Mouse (Mus musculus): Measurements from ENCODE around the gene Blzf1.

The Blzf1 gene

GRCm38 (mm10) chr1:164296473-164296872 lies 10.8 kb downstream of the Blzf1 start:
- DNase-seq (ENCODE audit: extremely low read depth, low read depth, low spot score) = no peak

- no peak for DNase-seq (ENCODE audit: extremely low read depth, low read depth, low spot score)
These were observed 13.2 kb downstream of the Blzf1 start for GRCm38 (mm10) chr1:164294071-164294470.

GRCm38 (mm10) chr1:164292040-164292439 lies 15.2 kb downstream of the Blzf1 start:
- DNase-seq (ENCODE audit: extremely low read depth, low read depth, low spot score) = no peak

GRCm38 (mm10) chr1:164287406-164287805 lies 19.9 kb downstream of the Blzf1 start:
- no peak for DNase-seq (ENCODE audit: extremely low read depth, low read depth, low spot score)

GRCm38 (mm10) chr1:164284007-164284406 lies 23.3 kb downstream of the Blzf1 start:
- no peak for DNase-seq (ENCODE audit: extremely low read depth, low read depth, low spot score)

GRCm38 (mm10) chr1:164279332-164279731 lies 28.0 kb downstream of the Blzf1 start:
- no peak for DNase-seq (ENCODE audit: extremely low read depth, low read depth, low spot score)

- no peak for DNase-seq (ENCODE audit: extremely low read depth, low read depth, low spot score)
These were observed 30.7 kb downstream of the Blzf1 start for GRCm38 (mm10) chr1:164276552-164276951.

- DNase-seq (ENCODE audit: extremely low read depth, low read depth, low spot score) = peak; percentile 26
These were observed 31.8 kb downstream of the Blzf1 start, which contains the start of gene Ccdc181 for GRCm38 (mm10) chr1:164275455-164275954. TSS of gene Ccdc181 (plus strand) at chr1:164275585.

- no peak for DNase-seq (ENCODE audit: extremely low read depth, low read depth, low spot score)
These were observed 33.6 kb downstream of the Blzf1 start for GRCm38 (mm10) chr1:164273659-164274058.

GRCm38 (mm10) chr1:164270941-164271340 lies 36.3 kb downstream of the Blzf1 start:
- no peak for DNase-seq (ENCODE audit: extremely low read depth, low read depth, low spot score)

GRCm38 (mm10) chr1:164261553-164261952 lies 45.7 kb downstream of the Blzf1 start:
- DNase-seq (ENCODE audit: extremely low read depth, low read depth, low spot score) = peak; percentile 93

- no peak for DNase-seq (ENCODE audit: extremely low read depth, low read depth, low spot score)
These were observed 46.9 kb downstream of the Blzf1 start for GRCm38 (mm10) chr1:164260171-164261028.

- DNase-seq (ENCODE audit: extremely low read depth, low read depth, low spot score) = no peak
These were observed 52.5 kb downstream of the Blzf1 start for GRCm38 (mm10) chr1:164254836-164255235.

- DNase-seq (ENCODE audit: extremely low read depth, low read depth, low spot score) = no peak
These were observed 54.7 kb downstream of the Blzf1 start for GRCm38 (mm10) chr1:164252551-164252950.

GRCm38 (mm10) chr1:164251438-164251837 lies 55.9 kb downstream of the Blzf1 start:
- no peak for DNase-seq (ENCODE audit: extremely low read depth, low read depth, low spot score)

- DNase-seq (ENCODE audit: extremely low read depth, low read depth, low spot score) = no peak
These were observed 56.7 kb downstream of the Blzf1 start for GRCm38 (mm10) chr1:164250391-164251150.

- no peak for DNase-seq (ENCODE audit: extremely low read depth, low read depth, low spot score)
These were observed 58.0 kb downstream of the Blzf1 start for GRCm38 (mm10) chr1:164249332-164249711.

GRCm38 (mm10) chr1:164248465-164249331 lies 58.6 kb downstream of the Blzf1 start, which contains the start of gene Slc19a2:
TSS of gene Slc19a2 (plus strand) at chr1:164249046.
- DNase-seq (ENCODE audit: extremely low read depth, low read depth, low spot score) = peak; percentile 78

- DNase-seq (ENCODE audit: extremely low read depth, low read depth, low spot score) = peak; percentile 19
These were observed 59.3 kb downstream of the Blzf1 start for GRCm38 (mm10) chr1:164247971-164248370.

GRCm38 (mm10) chr1:164247442-164247841 lies 59.8 kb downstream of the Blzf1 start:
- no peak for DNase-seq (ENCODE audit: extremely low read depth, low read depth, low spot score)

- DNase-seq (ENCODE audit: extremely low read depth, low read depth, low spot score) = peak; percentile 83
These were observed 64.5 kb downstream of the Blzf1 start for GRCm38 (mm10) chr1:164242809-164243208.

Data from fat pad, adult 2 months (tissue).